ENCODE assay signal across 16 mouse cellular contexts in the genomic region with DNA sequence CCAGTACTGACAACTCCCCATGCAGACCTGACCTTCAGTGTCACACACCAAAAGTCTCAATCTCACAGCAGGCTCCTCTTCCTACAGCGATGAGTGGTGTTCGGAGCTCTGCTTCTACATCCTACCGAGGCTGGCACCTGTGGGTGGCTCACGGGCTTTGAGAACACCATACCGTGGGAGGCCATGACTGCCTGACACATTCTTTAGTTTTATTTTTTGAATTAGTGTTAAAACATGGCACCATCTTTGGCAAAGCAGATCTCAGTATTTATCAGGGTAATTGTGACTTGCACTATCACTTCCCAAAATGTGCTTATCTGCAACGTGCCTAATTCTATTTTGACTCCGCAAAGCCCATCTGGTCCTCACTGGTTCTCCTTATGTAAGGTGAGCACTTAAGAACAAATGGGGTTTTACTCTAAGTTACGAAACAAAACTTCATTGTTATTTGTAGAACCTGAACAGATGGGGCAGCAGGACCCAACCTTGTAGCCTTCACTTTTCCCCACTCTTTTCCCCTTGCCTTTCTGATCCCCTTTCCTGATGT.
DNase-seq lines count a peak whose midpoint lies in the region.
"Had no signal": no experiment of that assay in that cellular context is flagged by ENCODE, and none has a peak within 500 bp of the region (broad histone marks: within the 10 kb centered on the region; RNA-seq: fewer than 3 reads in every experiment).

No protein-coding gene starts in this region.

- DNase-seq in frontal cortex, adult 2 months (ENCODE audit: extremely low spot score in 1 of 2, low spot score in 1 of 2), result peak; percentile 20 to 41
- no peak for DNase-seq in frontal cortex, postnatal 14 days (ENCODE audit: low spot score in 2 of 2)
- DNase-seq in left cerebral cortex, adult 18-20 months (ENCODE audit: low spot score in 2 of 2), result peak; percentile 19 to 51
- DNase-seq in left cerebral cortex, postnatal 4 days, result no peak
- DNase-seq in right cerebral cortex, postnatal 36 days (ENCODE audit: low spot score in 2 of 2), result peak; percentile 12 to 47
- DNase-seq in right cerebral cortex, postnatal 25 days, result no peak
- no peak for DNase-seq in cerebellum, postnatal 25 days
- no peak for DNase-seq in ovary, adult 18-20 months (ENCODE audit: low spot score)
- DNase-seq: adrenal gland, adult 2 months; adrenal gland, postnatal 25 days; cerebellum, adult 2 months; cerebellum, postnatal 14 days; forebrain, postnatal 0 days; gastrocnemius, postnatal 25 days; heart, postnatal 10 days; heart, postnatal 4 days had no signal

- intact Hi-C loops in left cerebral cortex, postnatal 4 days (cut with DNase I), result no loop called here

Comparison
In these comparisons a context has a peak if more than half of its experiments do, and no peak if none do; other contexts are left out.
1. DNase-seq: peak in frontal cortex, adult 2 months (2 of 2), left cerebral cortex, adult 18-20 months (2 of 2) and right cerebral cortex, postnatal 36 days (2 of 2); none in frontal cortex, postnatal 14 days (0 of 2), left cerebral cortex, postnatal 4 days (single experiment), right cerebral cortex, postnatal 25 days (single experiment), cerebellum, postnatal 25 days (0 of 2) and ovary, adult 18-20 months (single experiment).